Mouse (Mus musculus) forebrain, postnatal 0 days (tissue): ENCODE results near the gene Selenow. TPM values are rescaled to one million over a fixed set of nuclear protein-coding genes. Genes with fewer than 3 reads are reported as not detected.

Source experiments
- ATAC-seq: fragments of 200-750 bp; cut with Nextera tagmentation; 2 replicates; pipeline ENCODE4 v1.8.0; 2017; ENCODE audit warnings: mild to moderate bottlenecking, moderate library complexity
- DNase-seq: peaks from one replicate; pipeline ENCODE4 v3.0.0-alpha.2; 2015
- H3K27ac ChIP-seq: fragments of 300-500 bp; sonication (generic); 2 replicates; pipeline ENCODE4 v1.5.1; 2014; ENCODE audit warnings: low read depth, mild to moderate bottlenecking, antibody characterized with exemption, low read length, moderate library complexity, mixed read lengths
- H3K27me3 ChIP-seq: fragments of 300-500 bp; sonication (generic); 2 replicates; pipeline ENCODE4 v1.6.1; 2014; ENCODE audit warnings: mild to moderate bottlenecking, low read length, mixed read lengths; ENCODE audit not compliant: insufficient read depth
- H3K36me3 ChIP-seq: fragments of 300-500 bp; sonication (generic); 2 replicates; pipeline ENCODE4 v1.6.1; 2014; ENCODE audit warnings: mild to moderate bottlenecking, moderate library complexity; ENCODE audit not compliant: insufficient read depth
- H3K4me1 ChIP-seq: fragments of 300-500 bp; sonication (generic); 2 replicates; pipeline ENCODE4 v1.6.1; 2014; ENCODE audit warnings: antibody characterized with exemption; ENCODE audit not compliant: insufficient read depth
- H3K4me2 ChIP-seq: fragments of 300-500 bp; sonication (generic); 2 replicates; pipeline ENCODE4 v1.6.1; 2014; ENCODE audit warnings: low read depth, mild to moderate bottlenecking, moderate library complexity
- H3K4me3 ChIP-seq: fragments of 300-500 bp; sonication (generic); 2 replicates; pipeline ENCODE4 v1.5.1; 2014; ENCODE audit warnings: low read depth, low read length, mixed read lengths
- H3K9ac ChIP-seq: fragments of 300-500 bp; sonication (generic); 2 replicates; pipeline ENCODE4 v1.6.1; 2014; ENCODE audit warnings: mild to moderate bottlenecking
- H3K9me3 ChIP-seq: fragments of 300-500 bp; sonication (generic); 2 replicates; pipeline ENCODE4 v1.6.1; 2016; ENCODE audit warnings: low read length
- CTCF ChIP-seq: sonication (generic); IDR thresholded peaks from 2 replicates; pipeline ENCODE4 v1.5.1; 2016; ENCODE audit warnings: antibody characterized with exemption, control low read depth, low read depth
- WGBS: fragments of 180-500 bp; shearing (Covaris S2); extraction: QIAGEN DNeasy Blood & Tissue Kit; methylation state at CpG from one replicate; pipeline ENCODE4 v1.1.7; 2014; 5-methylcytosine and 5-hydroxymethylcytosine counted together
- polyA plus RNA-seq: library from polyadenylated mRNA; unstranded; fragments of >200 nt; fragmentation: Nextera tagmentation; extraction: Ambion mirVana; gene quantifications from 2 replicates; pipeline ENCODE4 v1.2.1, GENCODE M21; 2015
- total RNA-seq: library from RNA; depleted of rRNA; stranded (reverse); fragments of >200 nt; gene quantifications from 2 replicates; pipeline ENCODE4 v1.2.3, GENCODE M21; 2014

Gene Selenow
- total and polyA plus RNA-seq, 2 experiments from 2014 or later = 813 to 2,478 TPM

DNA sequence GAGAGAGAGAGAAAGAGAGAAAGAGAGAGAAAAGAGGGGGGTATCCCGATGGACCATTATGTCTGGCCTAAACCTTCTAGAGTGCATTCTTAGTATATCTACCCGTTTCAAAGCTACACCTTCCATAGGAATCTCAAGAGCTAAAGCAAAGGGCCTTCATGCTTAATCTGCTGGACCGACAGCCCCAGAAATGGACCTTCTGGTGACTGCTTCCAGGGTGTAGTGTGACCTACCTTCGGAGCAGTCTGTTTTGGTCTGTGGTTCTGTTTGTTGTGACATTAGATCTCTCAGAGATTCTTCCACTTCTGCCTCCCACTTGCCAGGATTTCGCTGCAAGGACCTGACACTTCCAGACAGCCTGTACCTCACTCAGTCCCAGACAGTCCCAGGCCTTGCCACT, 11.7 kb downstream of the Selenow start:
- ATAC-seq (no peak), DNase-seq (no peak)
- no peak overlapping the region for H3K27ac ChIP-seq
- no peaks in the 10 kb centered on the region for H3K27me3 ChIP-seq
- no peak for TF ChIP-seq CTCF
- WGBS = 83% methylated on average over 5 of the region's 5 CpGs
- H3K4me2 ChIP-seq = no peak overlapping the region
- H3K4me3 ChIP-seq = no peak overlapping the region
- no peaks in the 10 kb centered on the region for H3K36me3 ChIP-seq
- no peak overlapping the region for H3K9ac ChIP-seq
- no peaks in the 10 kb centered on the region for H3K9me3 ChIP-seq
- no peaks in the 10 kb centered on the region for H3K4me1 ChIP-seq

DNA sequence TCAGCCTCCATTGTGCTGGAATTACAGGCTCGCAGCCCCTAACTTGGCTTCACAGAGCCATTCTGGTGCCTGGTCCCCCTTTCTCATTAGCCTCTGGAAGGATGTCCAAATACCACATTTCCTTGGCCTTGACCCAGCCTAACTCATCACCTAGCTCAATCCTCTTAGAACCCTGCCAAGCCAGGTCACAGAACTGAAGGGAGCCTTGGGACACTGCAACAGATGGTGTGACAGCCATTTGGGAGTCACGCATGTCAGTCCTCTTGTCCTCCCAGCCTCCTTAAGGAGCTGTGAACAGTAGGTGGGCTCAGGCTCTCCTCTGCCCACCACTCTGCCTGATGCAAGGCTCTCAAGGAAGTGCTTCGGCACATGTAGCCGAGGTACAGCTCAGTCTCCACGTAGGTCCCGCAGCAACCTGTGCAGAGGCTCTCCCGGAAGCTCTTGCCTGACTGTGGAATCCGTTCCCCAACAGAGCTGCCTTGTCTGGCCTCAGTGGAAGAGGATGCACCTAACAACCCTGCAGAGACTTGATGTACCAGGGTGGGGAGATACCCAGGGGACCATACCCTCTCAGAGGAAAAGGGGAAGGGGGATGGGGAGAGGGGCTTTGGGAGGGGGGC, 14.1 kb downstream of the Selenow start:
- ATAC-seq = no peak
- no peak for TF ChIP-seq CTCF
- no peaks in the 10 kb centered on the region for H3K27me3 ChIP-seq
- no peak for DNase-seq
- H3K9me3 ChIP-seq = no peaks in the 10 kb centered on the region
- no peaks in the 10 kb centered on the region for H3K36me3 ChIP-seq
- no peaks in the 10 kb centered on the region for H3K4me1 ChIP-seq
- WGBS = 84% methylated on average over 8 of the region's 8 CpGs
- no peak overlapping the region for H3K9ac ChIP-seq
- no peak overlapping the region for H3K4me3 ChIP-seq
- no peak overlapping the region for H3K27ac ChIP-seq
- H3K4me2 ChIP-seq = no peak overlapping the region

DNA sequence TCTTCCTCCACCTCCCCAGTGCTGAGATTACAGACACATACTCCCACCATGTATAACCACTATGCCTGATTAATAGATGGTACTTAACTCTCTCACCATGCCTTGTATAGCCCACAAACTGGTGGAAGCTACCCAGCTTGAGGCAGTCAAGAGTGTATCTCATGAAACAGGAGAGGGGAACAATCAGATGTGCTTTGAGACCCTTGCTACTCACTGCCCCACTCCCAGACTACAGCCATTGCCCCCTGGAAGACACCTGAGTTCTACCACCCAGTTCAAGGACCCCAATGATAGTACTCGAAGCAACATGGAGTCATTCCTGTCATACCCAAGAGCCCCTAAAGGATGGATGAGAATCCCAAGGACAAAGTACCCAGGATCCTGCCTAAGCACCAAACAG, 15.6 kb downstream of the Selenow start:
- TF ChIP-seq CTCF = no peak
- H3K4me1 ChIP-seq = no peaks in the 10 kb centered on the region
- WGBS = 87% methylated on average over 1 of the region's 1 CpGs
- no peak overlapping the region for H3K4me3 ChIP-seq
- no peak overlapping the region for H3K9ac ChIP-seq
- H3K27me3 ChIP-seq = no peaks in the 10 kb centered on the region
- ATAC-seq (no peak), DNase-seq (no peak)
- H3K27ac ChIP-seq = no peak overlapping the region
- H3K36me3 ChIP-seq = no peaks in the 10 kb centered on the region
- H3K4me2 ChIP-seq = no peak overlapping the region
- H3K9me3 ChIP-seq = no peaks in the 10 kb centered on the region

DNA sequence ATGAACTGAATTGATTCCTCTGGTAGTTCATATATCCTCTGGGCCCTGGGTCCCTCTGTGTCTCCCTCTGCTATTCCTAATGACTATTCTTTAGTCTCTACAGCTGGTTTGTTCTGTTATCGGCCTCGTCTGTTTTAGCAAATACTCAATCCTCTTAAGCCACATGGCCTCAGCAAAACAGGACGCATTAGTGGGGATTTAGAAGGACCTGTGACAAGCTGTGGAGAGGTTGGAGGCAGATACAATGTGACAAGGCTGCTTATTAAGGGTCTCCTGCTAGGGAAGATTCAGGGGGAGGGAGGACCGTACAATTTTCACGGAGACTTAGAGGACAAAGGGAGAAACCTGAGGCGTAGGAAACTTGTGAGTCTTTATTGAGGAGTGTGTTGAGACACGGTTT, 16.3 kb downstream of the Selenow start:
- no peaks in the 10 kb centered on the region for H3K9me3 ChIP-seq
- H3K4me2 ChIP-seq = no peak overlapping the region
- DNase-seq (no peak), ATAC-seq (no peak)
- WGBS = 49% methylated on average over 7 of the region's 7 CpGs
- H3K9ac ChIP-seq = no peak overlapping the region
- no peaks in the 10 kb centered on the region for H3K4me1 ChIP-seq
- TF ChIP-seq CTCF = no peak
- H3K4me3 ChIP-seq = no peak overlapping the region
- H3K27ac ChIP-seq = no peak overlapping the region
- no peaks in the 10 kb centered on the region for H3K36me3 ChIP-seq
- H3K27me3 ChIP-seq = no peaks in the 10 kb centered on the region

DNA sequence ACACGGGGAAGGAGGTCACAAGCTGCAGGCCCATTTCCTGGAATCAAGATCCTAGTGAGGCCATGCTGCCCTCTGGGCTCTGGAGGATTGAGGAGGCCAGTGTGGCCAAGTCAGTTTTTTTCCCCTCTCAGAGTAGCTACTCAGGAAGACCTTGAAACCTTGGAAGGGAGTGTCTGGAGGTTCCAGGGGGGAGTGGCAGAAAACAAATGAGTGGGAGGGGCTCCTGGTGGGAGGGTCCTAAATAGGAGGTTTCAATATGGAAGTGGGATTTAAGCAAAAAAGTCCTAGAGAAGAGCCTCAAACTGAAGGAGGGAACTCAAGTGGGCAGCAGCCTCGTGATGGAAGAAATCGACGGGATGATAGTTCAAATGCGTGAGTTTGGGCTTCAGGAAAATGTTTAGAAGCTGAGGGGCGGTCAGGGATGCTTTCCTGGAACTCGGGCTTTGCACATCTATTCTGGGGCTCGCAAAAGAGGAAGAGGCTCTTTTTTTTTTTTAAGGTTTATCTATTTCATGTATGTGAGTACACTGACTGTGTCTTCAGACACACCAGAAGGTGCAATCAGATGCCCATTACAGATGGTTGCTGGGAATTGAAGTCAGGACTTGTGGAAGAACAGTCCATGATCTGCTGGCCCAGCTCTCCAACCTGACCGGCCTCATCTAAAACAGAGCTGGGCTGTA, 20.7 kb downstream of the Selenow start:
- no peak for TF ChIP-seq CTCF
- 83% methylated on average over 9 of the region's 9 CpGs for WGBS
- no peak overlapping the region for H3K4me2 ChIP-seq
- H3K27ac ChIP-seq = no peak overlapping the region
- H3K4me3 ChIP-seq = no peak overlapping the region
- H3K27me3 ChIP-seq = no peaks in the 10 kb centered on the region
- ATAC-seq (no peak), DNase-seq (no peak)
- H3K9ac ChIP-seq = no peak overlapping the region
- H3K4me1 ChIP-seq = no peaks in the 10 kb centered on the region
- H3K9me3 ChIP-seq = no peaks in the 10 kb centered on the region
- H3K36me3 ChIP-seq = no peaks in the 10 kb centered on the region

DNA sequence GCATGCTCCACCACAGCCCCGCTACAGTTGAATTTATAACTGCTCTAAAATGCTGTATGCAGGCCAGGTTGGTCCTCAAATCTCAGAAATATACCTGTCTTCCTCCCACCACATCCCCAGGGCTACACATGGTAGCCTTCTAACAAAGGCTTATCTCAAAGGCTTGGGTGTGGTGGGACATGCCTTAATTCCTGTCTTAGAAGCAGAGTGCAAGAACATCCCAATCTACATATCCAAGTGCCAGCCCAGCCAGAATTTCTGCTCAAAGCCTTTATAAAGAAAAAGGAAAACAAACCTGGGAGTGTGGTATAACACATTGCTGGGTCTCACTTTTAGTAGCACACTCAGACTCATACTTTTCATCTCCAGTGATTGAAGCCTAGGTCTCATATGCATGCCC, 28.0 kb downstream of the Selenow start:
- Histone ChIP-seq H3K36me3 (no peaks in the 10 kb centered on the region), H3K4me3 (no peak overlapping the region), H3K4me1 (no peaks in the 10 kb centered on the region), H3K9me3 (no peaks in the 10 kb centered on the region), H3K27ac (no peak overlapping the region), H3K9ac (no peak overlapping the region), H3K27me3 (no peaks in the 10 kb centered on the region), H3K4me2 (no peak overlapping the region)
- no peak for TF ChIP-seq CTCF
- DNase-seq (no peak), ATAC-seq (no peak)
- 67% methylated on average over 1 of the region's 1 CpGs for WGBS

DNA sequence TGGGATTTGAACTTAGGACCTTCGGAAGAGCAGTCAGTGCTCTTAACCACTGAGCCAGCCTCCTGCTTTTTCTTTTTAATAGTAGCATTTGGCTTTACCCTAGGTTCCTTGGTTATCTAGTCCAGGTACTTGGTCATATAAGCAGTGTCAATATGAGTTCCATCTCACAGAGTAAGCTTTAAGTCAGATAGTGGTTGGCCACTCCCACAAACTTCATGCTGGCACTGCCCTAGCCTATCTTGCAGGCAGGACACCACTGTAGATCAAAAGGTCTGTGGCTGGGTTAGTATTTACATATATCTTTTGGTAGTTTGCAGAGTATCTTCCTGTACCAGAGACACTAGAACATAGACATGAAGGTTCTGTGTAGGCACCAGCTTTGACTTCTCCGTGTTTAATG, 38.1 kb downstream of the Selenow start:
- no peak for ATAC-seq
- Histone ChIP-seq H3K4me2 (no peak overlapping the region), H3K4me1 (no peaks in the 10 kb centered on the region), H3K27me3 (no peaks in the 10 kb centered on the region), H3K4me3 (no peak overlapping the region), H3K9me3 (no peaks in the 10 kb centered on the region), H3K36me3 (no peaks in the 10 kb centered on the region), H3K27ac (no peak overlapping the region), H3K9ac (no peak overlapping the region)
- no peak for TF ChIP-seq CTCF
- no peak for DNase-seq
- 82% methylated on average over 2 of the region's 2 CpGs for WGBS
